Mouse (Mus musculus) testis, adult 2 months (tissue): Measurements from ENCODE around the gene Foxj3.

Experiments used
- CTCF ChIP-seq: fragments of 200-500 bp; IDR thresholded peaks from 2 replicates; pipeline ENCODE4 v1.5.1; 2012; ENCODE audit warnings: low read depth, mild to moderate bottlenecking, inconsistent platforms, low read length, moderate library complexity; ENCODE audit not compliant: control insufficient read depth, insufficient read depth, insufficient replicate concordance
- POLR2A ChIP-seq: fragments of 200-500 bp; IDR thresholded peaks from 2 replicates; pipeline ENCODE4 v1.6.1; 2012; ENCODE audit warnings: low read depth, mild to moderate bottlenecking, inconsistent platforms, low read length, moderate library complexity; ENCODE audit not compliant: control insufficient read depth

- TF ChIP-seq CTCF (no peak), POLR2A (no peak)
Measured at GRCm38 (mm10) chr4:119492291-119492932, 44.4 kb upstream of the Foxj3 start, which contains the start of gene Rimkla.
